Mouse (Mus musculus) erythroid progenitor cell, adult 5-6 weeks (primary cell): Measurements from ENCODE around the gene Hhex. TPM values are rescaled to one million over a fixed set of nuclear protein-coding genes. Genes with fewer than 3 reads are reported as not detected.

Source experiments
- ATAC-seq: replicated peaks from 2 replicates; pipeline ENCODE4 v1.8.0; 2016; ENCODE audit warnings: moderate number of reproducible peaks, mild to moderate bottlenecking, moderate TSS enrichment, inconsistent platforms; ENCODE audit not compliant: poor library complexity, low FRiP score, severe bottlenecking
- total RNA-seq, 2 experiments: library from RNA; stranded (forward) in 1 of 2; stranded (reverse) in 1 of 2; fragments of 150-400 nt in 1 of 2; fragments of 186-747, 209-891 nt in 1 of 2; gene quantifications; 2 replicates each; pipeline versions ENCODE4 v1.2.3 to v1.2.4; 2015 to 2017; ENCODE audit warnings: low replicate concordance in 2 of 2

Gene Hhex
- total RNA-seq, 2 experiments from 2014 or later = 5.4 to 21.8 TPM

- no peak for ATAC-seq
Observed at GRCm38 (mm10) chr19:37443631-37444140, 9.1 kb downstream of the Hhex start.

DNA sequence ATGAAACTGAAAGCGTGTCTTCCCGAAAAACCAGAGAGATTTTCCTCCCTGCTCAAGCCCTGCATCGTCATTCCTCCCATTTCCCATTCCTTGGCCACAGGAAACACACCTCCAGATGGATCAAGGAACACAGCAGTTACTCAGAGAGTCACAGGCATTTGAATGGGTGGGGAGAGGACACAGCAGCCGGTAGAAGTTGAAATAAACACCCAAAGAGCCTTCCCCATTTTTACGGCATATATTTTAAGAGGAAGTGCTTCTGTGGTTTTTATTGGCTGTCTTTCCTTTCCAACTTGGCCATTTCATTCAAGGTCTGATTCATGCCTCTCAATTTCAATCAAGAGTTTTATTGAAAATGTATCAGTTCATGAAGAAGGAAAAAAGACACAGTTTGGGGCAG lies 13.6 kb downstream of the Hhex start:
- no peak for ATAC-seq

GRCm38 (mm10) chr19:37449246-37449645 lies 14.6 kb downstream of the Hhex start:
- ATAC-seq = no peak

GRCm38 (mm10) chr19:37455528-37455927 lies 20.9 kb downstream of the Hhex start:
- no peak for ATAC-seq

GRCm38 (mm10) chr19:37455961-37456360 lies 21.4 kb downstream of the Hhex start:
- no peak for ATAC-seq

- ATAC-seq = no peak
Observed at GRCm38 (mm10) chr19:37458013-37458412, 23.4 kb downstream of the Hhex start.

DNA sequence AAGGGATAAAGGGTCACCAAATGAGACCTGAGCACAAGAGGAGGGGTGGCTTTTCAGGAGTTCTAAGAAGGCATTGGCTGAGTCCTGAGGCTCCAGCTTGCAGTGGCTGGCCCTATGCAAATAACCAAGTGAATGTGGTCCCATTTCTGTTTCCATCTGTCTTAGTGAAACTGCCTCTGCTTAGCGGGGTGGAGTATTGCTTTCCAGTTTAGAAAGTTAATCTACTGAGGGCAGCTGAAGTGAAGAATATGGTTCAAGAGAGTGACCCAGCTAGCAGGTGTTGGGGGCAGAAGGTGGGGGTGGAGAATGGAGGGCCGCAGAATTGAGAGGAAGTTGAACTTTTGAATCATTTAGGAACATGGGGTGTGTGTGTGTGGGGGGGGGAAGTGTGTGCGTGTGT lies 31.8 kb downstream of the Hhex start:
- ATAC-seq = no peak

DNA sequence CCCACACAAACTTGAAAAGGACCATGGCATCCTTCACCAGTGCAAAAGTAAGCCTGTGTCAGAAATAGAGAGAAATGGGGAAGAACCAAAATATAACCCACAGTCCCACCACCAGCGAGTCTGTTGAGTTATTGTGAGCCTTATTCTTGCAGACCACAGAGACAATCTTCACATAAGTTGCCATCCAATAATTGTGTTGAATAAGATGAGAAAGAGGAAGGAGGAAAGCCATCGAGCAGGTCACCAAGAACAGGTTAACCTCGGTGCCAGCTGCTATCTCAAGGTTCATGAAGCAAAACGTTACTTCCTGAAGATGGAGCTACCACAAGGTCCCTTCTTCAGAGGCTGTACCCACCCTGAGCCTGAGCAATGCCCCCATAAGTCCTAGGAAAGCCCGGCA lies 32.4 kb downstream of the Hhex start:
- ATAC-seq = no peak

GRCm38 (mm10) chr19:37468841-37469566 lies 34.4 kb downstream of the Hhex start:
- no peak for ATAC-seq

DNA sequence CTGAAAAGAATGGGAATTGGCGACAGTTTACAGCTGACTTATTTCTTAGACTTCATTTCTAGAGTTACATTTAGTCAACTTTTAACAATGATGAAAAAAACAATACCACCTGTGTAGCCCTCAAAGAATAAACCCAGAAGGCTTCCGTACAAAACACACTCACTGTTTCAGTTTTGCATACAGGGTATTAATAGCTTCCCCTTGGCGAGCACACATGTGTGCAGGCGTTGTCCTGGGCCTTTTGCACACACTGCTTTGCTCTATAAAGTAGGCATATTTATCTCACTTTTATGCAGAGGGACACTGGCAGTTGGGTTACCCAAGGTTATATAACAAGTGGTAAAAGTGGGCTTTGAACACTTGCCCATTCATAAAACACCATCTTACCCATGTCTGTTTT lies 37.1 kb downstream of the Hhex start:
- no peak for ATAC-seq

GRCm38 (mm10) chr19:37472589-37472988 lies 38.0 kb downstream of the Hhex start:
- no peak for ATAC-seq

GRCm38 (mm10) chr19:37481704-37482103 lies 47.1 kb downstream of the Hhex start:
- ATAC-seq = no peak

DNA sequence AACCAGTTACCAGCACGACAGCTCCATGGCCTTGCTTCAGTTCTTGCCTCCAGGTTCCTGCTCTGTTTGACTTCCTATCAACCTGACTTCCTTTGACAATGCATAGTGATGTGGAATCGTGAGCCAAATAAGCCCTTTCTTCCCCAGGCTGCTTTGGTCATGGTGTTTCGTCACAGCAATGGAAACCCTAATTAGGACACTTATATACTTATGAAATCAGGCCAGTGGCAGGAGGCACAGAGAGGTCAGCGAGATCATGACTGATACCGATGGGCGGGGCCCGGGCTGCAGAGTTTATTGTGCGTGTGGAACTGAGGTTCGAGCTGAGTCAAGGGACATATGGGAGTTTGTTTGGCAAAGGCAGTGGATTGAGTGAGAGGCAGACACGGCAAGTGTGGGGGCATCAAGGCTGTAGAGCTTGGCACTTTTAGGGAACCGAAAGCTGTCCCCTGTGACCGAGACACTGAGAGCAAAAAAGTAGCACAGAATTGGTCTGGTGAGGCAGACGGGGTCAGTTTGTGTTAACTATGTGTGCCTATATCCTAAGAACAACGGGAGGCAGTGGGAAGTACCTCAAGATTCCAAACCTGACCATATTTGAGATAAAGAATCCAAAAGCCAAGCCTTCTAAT lies 48.1 kb downstream of the Hhex start:
- ATAC-seq = no peak

GRCm38 (mm10) chr19:37484787-37485186 lies 50.2 kb downstream of the Hhex start:
- ATAC-seq = no peak

DNA sequence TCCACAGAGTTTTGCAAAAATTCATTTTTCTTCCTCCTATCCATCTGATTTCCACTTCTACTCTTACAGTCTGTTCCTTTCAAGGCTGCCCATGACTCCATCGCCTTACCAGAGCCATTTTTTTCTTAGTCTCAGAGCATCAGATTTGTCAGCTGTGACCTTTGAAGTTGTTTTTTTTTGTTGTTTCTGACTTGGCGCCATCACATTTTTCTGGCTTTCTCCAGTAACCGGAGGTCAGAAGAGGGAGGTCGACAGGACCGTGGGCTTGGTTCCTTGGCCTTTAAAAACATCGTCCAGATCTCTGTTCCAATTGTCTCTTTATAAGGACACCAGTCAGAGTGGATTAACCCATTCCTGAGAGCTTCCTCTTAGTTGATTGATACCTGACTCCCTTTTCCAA lies 52.2 kb downstream of the Hhex start:
- ATAC-seq = no peak

DNA sequence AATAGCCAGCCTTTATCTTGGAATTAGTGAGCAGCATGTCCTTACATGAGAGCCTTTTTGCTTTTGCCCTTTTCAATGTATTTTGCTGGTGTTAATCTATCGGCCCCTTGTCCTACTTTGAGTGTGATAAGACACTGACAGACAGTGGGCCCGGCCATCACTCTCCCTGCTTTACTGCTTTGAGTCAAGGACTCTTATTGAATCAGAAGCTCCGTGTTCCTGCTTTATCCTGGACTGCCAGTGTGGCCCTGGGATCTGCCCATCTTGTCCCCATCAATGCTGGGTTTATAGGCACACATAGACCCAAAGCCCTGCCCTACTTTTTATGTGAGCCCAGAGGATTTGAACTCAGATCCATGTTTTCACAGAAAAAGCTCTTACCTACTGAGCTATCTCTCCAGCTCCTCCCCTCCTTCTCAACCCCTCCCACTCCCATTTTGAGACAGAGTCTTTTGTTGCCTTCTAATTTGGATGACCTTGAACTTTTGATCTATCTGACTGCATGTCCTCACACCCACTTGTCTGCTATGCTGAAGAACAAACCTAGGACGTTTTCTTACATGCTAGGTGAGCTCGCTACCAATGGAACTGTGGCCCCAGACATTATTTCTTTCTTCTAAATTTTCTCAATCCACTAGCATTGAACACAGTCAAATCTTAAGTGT lies 53.3 kb downstream of the Hhex start:
- no peak for ATAC-seq

- ATAC-seq = no peak
Observed at GRCm38 (mm10) chr19:37488608-37489262, 54.1 kb downstream of the Hhex start.
